Mouse (Mus musculus) hindbrain, embryonic 13.5 days (tissue): ENCODE results near the gene Zbtb20. TPM values are rescaled to one million over a fixed set of nuclear protein-coding genes. Genes with fewer than 3 reads are reported as not detected.

Experiments
- ATAC-seq: fragments of 200-750 bp; cut with Nextera tagmentation; 2 replicates; pipeline ENCODE4 v1.8.0; 2017; ENCODE audit warnings: moderate TSS enrichment; ENCODE audit not compliant: low FRiP score
- H3K27ac ChIP-seq: fragments of 300-500 bp; sonication (generic); 2 replicates; pipeline ENCODE4 v1.5.1; 2015; ENCODE audit warnings: inconsistent platforms, mild to moderate bottlenecking, moderate library complexity
- H3K27me3 ChIP-seq: fragments of 300-500 bp; sonication (generic); 2 replicates; pipeline ENCODE4 v1.6.1; 2015; ENCODE audit warnings: mild to moderate bottlenecking, inconsistent platforms
- H3K36me3 ChIP-seq: fragments of 300-500 bp; sonication (generic); 2 replicates; pipeline ENCODE4 v1.6.1; 2015; ENCODE audit warnings: mild to moderate bottlenecking, inconsistent platforms
- H3K4me1 ChIP-seq: fragments of 300-500 bp; sonication (generic); replicated peaks from 2 replicates; pipeline ENCODE4 v1.6.1; 2015; ENCODE audit warnings: inconsistent platforms
- H3K4me2 ChIP-seq: fragments of 300-500 bp; sonication (generic); 2 replicates; pipeline ENCODE4 v1.6.1; 2015; ENCODE audit warnings: inconsistent platforms, mild to moderate bottlenecking, moderate library complexity
- H3K4me3 ChIP-seq: fragments of 300-500 bp; sonication (generic); 2 replicates; pipeline ENCODE4 v1.5.1; 2015; ENCODE audit warnings: mild to moderate bottlenecking, inconsistent platforms
- H3K9ac ChIP-seq: fragments of 300-500 bp; sonication (generic); 2 replicates; pipeline ENCODE4 v1.6.1; 2015; ENCODE audit warnings: mild to moderate bottlenecking, inconsistent platforms
- H3K9me3 ChIP-seq: fragments of 300-500 bp; sonication (generic); 2 replicates; pipeline ENCODE4 v1.6.1; 2016; ENCODE audit warnings: inconsistent platforms
- WGBS: fragments of 180-500 bp; shearing (Covaris S2); methylation state at CpG from one replicate; pipeline ENCODE4 v1.1.7; 2015; 5-methylcytosine and 5-hydroxymethylcytosine counted together
- polyA plus RNA-seq: library from polyadenylated mRNA; unstranded; fragments of >200 nt; fragmentation: Nextera tagmentation; extraction: Ambion mirVana; gene quantifications from 2 replicates; pipeline ENCODE4 v1.2.1, GENCODE M21; 2015

Gene Zbtb20
- polyA plus RNA-seq, 1 experiment from 2014 or later, result 65.7 TPM

- peak; percentile 41 for ATAC-seq
- Histone ChIP-seq H3K4me3 (no peak overlapping the region), H3K27me3 (no peaks in the 10 kb centered on the region), H3K9me3 (no peaks in the 10 kb centered on the region), H3K4me1 (peaks cover 34% of the 10 kb centered on the region), H3K9ac (no peak overlapping the region), H3K4me2 (no peak overlapping the region), H3K27ac (no peak overlapping the region; the same call in 1 of the 2 replicates), H3K36me3 (no peaks in the 10 kb centered on the region)
- 54% methylated on average over 10 of the region's 10 CpGs for WGBS
These were observed 588.9 kb downstream of the Zbtb20 start for GRCm38 (mm10) chr16:43464476-43465080.

GRCm38 (mm10) chr16:43465368-43465839, 589.7 kb downstream of the Zbtb20 start:
- no peaks in the 10 kb centered on the region for H3K36me3 ChIP-seq
- no peak overlapping the region for H3K4me3 ChIP-seq
- no peak overlapping the region for H3K9ac ChIP-seq
- WGBS, result 59% methylated on average over 3 of the region's 3 CpGs
- no peak overlapping the region for H3K4me2 ChIP-seq
- peaks cover 34% of the 10 kb centered on the region for H3K4me1 ChIP-seq
- H3K27ac ChIP-seq, result no peak overlapping the region
- ATAC-seq, result no peak
- H3K9me3 ChIP-seq, result no peaks in the 10 kb centered on the region
- no peaks in the 10 kb centered on the region for H3K27me3 ChIP-seq

- Histone ChIP-seq H3K4me1 (peaks cover 34% of the 10 kb centered on the region), H3K9me3 (no peaks in the 10 kb centered on the region), H3K4me2 (no peak overlapping the region), H3K27ac (no peak overlapping the region), H3K36me3 (no peaks in the 10 kb centered on the region), H3K4me3 (no peak overlapping the region), H3K9ac (no peak overlapping the region), H3K27me3 (no peaks in the 10 kb centered on the region)
- no peak for ATAC-seq
- 83% methylated on average over 9 of the region's 9 CpGs for WGBS
These were observed 590.5 kb downstream of the Zbtb20 start for GRCm38 (mm10) chr16:43465921-43466748.

- Histone ChIP-seq H3K27me3 (no peaks in the 10 kb centered on the region), H3K27ac (no peak overlapping the region), H3K36me3 (no peaks in the 10 kb centered on the region), H3K4me2 (no peak overlapping the region), H3K4me1 (peaks cover 34% of the 10 kb centered on the region), H3K9ac (no peak overlapping the region), H3K9me3 (no peaks in the 10 kb centered on the region), H3K4me3 (no peak overlapping the region)
- 72% methylated on average over 2 of the region's 2 CpGs for WGBS
- no peak for ATAC-seq
These were observed 591.0 kb downstream of the Zbtb20 start for GRCm38 (mm10) chr16:43466749-43467065.

- no peak overlapping the region for H3K27ac ChIP-seq
- no peak for ATAC-seq
- 82% methylated on average over 3 of the region's 3 CpGs for WGBS
These were observed 595.4 kb downstream of the Zbtb20 start for GRCm38 (mm10) chr16:43471060-43471459.

GRCm38 (mm10) chr16:43474941-43475728, 599.5 kb downstream of the Zbtb20 start:
- Histone ChIP-seq H3K9me3 (no peaks in the 10 kb centered on the region), H3K27me3 (no peaks in the 10 kb centered on the region), H3K4me1 (peaks cover 3% of the 10 kb centered on the region; the same call in 1 of the 2 replicates), H3K36me3 (no peaks in the 10 kb centered on the region), H3K4me3 (no peak overlapping the region), H3K27ac (no peak overlapping the region), H3K9ac (no peak overlapping the region), H3K4me2 (no peak overlapping the region)
- 86% methylated on average over 11 of the region's 11 CpGs for WGBS
- ATAC-seq, result no peak

More at GRCm38 (mm10) chr16:43471060-43471459, 595.4 kb downstream of the Zbtb20 start:
- H3K4me1 ChIP-seq, result peaks cover 7% of the 10 kb centered on the region; the same call in 1 of the 2 replicates
- H3K27me3 ChIP-seq, result no peaks in the 10 kb centered on the region
- H3K4me3 ChIP-seq, result no peak overlapping the region
- H3K9ac ChIP-seq, result no peak overlapping the region
- H3K36me3 ChIP-seq, result no peaks in the 10 kb centered on the region
- no peak overlapping the region for H3K4me2 ChIP-seq
- no peaks in the 10 kb centered on the region for H3K9me3 ChIP-seq

- no peak for ATAC-seq
- 88% methylated on average over 3 of the region's 3 CpGs for WGBS
- H3K9me3 ChIP-seq, result no peaks in the 10 kb centered on the region
- H3K4me2 ChIP-seq, result no peak overlapping the region
- no peak overlapping the region for H3K4me3 ChIP-seq
- no peaks in the 10 kb centered on the region for H3K36me3 ChIP-seq
- H3K9ac ChIP-seq, result no peak overlapping the region
- no peaks in the 10 kb centered on the region for H3K27me3 ChIP-seq
- H3K4me1 ChIP-seq, result peaks cover 3% of the 10 kb centered on the region; the same call in 1 of the 2 replicates
- H3K27ac ChIP-seq, result no peak overlapping the region
These were observed 601.2 kb downstream of the Zbtb20 start for GRCm38 (mm10) chr16:43476921-43477320.

- H3K4me3 ChIP-seq, result no peak overlapping the region
- 88% methylated on average over 1 of the region's 1 CpGs for WGBS
- peaks cover 3% of the 10 kb centered on the region; the same call in 1 of the 2 replicates for H3K4me1 ChIP-seq
- H3K4me2 ChIP-seq, result no peak overlapping the region
- H3K9me3 ChIP-seq, result no peaks in the 10 kb centered on the region
- no peak for ATAC-seq
- H3K27ac ChIP-seq, result no peak overlapping the region
- no peaks in the 10 kb centered on the region for H3K27me3 ChIP-seq
- H3K36me3 ChIP-seq, result no peaks in the 10 kb centered on the region
- no peak overlapping the region for H3K9ac ChIP-seq
These were observed 602.7 kb downstream of the Zbtb20 start for GRCm38 (mm10) chr16:43478352-43478751.

- H3K9me3 ChIP-seq, result no peaks in the 10 kb centered on the region
- H3K4me1 ChIP-seq, result peaks cover 3% of the 10 kb centered on the region; the same call in 1 of the 2 replicates
- H3K9ac ChIP-seq, result no peak overlapping the region
- H3K36me3 ChIP-seq, result no peaks in the 10 kb centered on the region
- no peak for ATAC-seq
- no peak overlapping the region for H3K4me2 ChIP-seq
- H3K4me3 ChIP-seq, result no peak overlapping the region
- WGBS, result 85% methylated on average over 6 of the region's 6 CpGs
- no peak overlapping the region for H3K27ac ChIP-seq
- H3K27me3 ChIP-seq, result no peaks in the 10 kb centered on the region
These were observed 604.9 kb downstream of the Zbtb20 start for GRCm38 (mm10) chr16:43480532-43480931.

GRCm38 (mm10) chr16:43482125-43482524, 606.4 kb downstream of the Zbtb20 start:
- no peak overlapping the region for H3K9ac ChIP-seq
- 68% methylated on average over 3 of the region's 3 CpGs for WGBS
- ATAC-seq, result no peak
- H3K4me3 ChIP-seq, result no peak overlapping the region
- no peaks in the 10 kb centered on the region for H3K9me3 ChIP-seq
- H3K27ac ChIP-seq, result no peak overlapping the region
- no peaks in the 10 kb centered on the region for H3K27me3 ChIP-seq
- H3K36me3 ChIP-seq, result no peaks in the 10 kb centered on the region
- no peak overlapping the region for H3K4me2 ChIP-seq
- H3K4me1 ChIP-seq, result peaks cover 3% of the 10 kb centered on the region; the same call in 1 of the 2 replicates

GRCm38 (mm10) chr16:43482738-43483137, 607.1 kb downstream of the Zbtb20 start:
- Histone ChIP-seq H3K36me3 (no peaks in the 10 kb centered on the region), H3K4me1 (peaks cover 1% of the 10 kb centered on the region; the same call in 1 of the 2 replicates), H3K4me3 (no peak overlapping the region), H3K9me3 (no peaks in the 10 kb centered on the region), H3K4me2 (no peak overlapping the region), H3K27ac (no peak overlapping the region), H3K9ac (no peak overlapping the region), H3K27me3 (no peaks in the 10 kb centered on the region)
- ATAC-seq, result no peak
- WGBS, result 97% methylated on average over 2 of the region's 2 CpGs

- ATAC-seq, result no peak
- Histone ChIP-seq H3K4me2 (no peak overlapping the region), H3K27me3 (no peaks in the 10 kb centered on the region), H3K4me3 (no peak overlapping the region), H3K9ac (no peak overlapping the region), H3K27ac (no peak overlapping the region), H3K4me1 (no peaks in the 10 kb centered on the region), H3K9me3 (no peaks in the 10 kb centered on the region), H3K36me3 (no peaks in the 10 kb centered on the region)
- WGBS, result 81% methylated on average over 4 of the region's 4 CpGs
These were observed 608.7 kb downstream of the Zbtb20 start for GRCm38 (mm10) chr16:43484400-43484799.
